In genomic region chr3:55523224-55523623, GRCm38 (mm10) we compare ENCODE assay signal across 8 mouse cellular contexts. TPM values are rescaled to one million over a fixed set of nuclear protein-coding genes. Genes with fewer than 3 reads are reported as not detected.
A peak's percentile ranks its signal among the peaks of the same experiment; 100 is the strongest.
DNase-seq lines count a peak whose midpoint lies in the region; ATAC-seq and TF ChIP-seq lines count a peak whose summit lies in the region.
"Had no signal": no experiment of that assay in that cellular context is flagged by ENCODE, and none has a peak within 500 bp of the region (broad histone marks: within the 10 kb centered on the region; RNA-seq: fewer than 3 reads in every experiment).

No protein-coding gene starts in this region.

- peak; percentile 16 for DNase-seq in MN1 (ENCODE audit: low spot score)
- peak; percentile 53 to 58 for DNase-seq in cerebellum, adult 2 months
- no peak for DNase-seq in urinary bladder, postnatal 14 days (ENCODE audit: low spot score)

- no peaks in the 10 kb centered on the region for H3K27me3 ChIP-seq in cerebellum, adult 2 months (ENCODE audit: control insufficient read depth, insufficient read depth, low read length)
- no peaks in the 10 kb centered on the region for H3K27me3 ChIP-seq in hindbrain, embryonic 13.5 days
- no peaks in the 10 kb centered on the region for H3K27me3 ChIP-seq in limb, embryonic 12.5 days
- H3K27me3 ChIP-seq in heart, embryonic 11.5 days (ENCODE audit: control insufficient read depth, insufficient read depth, low read length), result no peaks in the 10 kb centered on the region

- WGBS in cerebellum, adult 2 months, result 35% methylated on average over 7 of the region's 7 CpGs
- 14% methylated on average over 7 of the region's 7 CpGs for WGBS in hindbrain, embryonic 13.5 days
- WGBS in limb, embryonic 12.5 days, result 37% methylated on average over 7 of the region's 7 CpGs
- 68% methylated on average over 7 of the region's 7 CpGs for WGBS in heart, embryonic 11.5 days (ENCODE audit: insufficient replicate concordance)

- 0 out of 2 replicates have a peak, but pooled peaks cover 5% of the 10 kb centered on the region for H3K36me3 ChIP-seq in hindbrain, embryonic 13.5 days
- no peaks in the 10 kb centered on the region for H3K36me3 ChIP-seq in limb, embryonic 12.5 days
- H3K36me3 ChIP-seq in heart, embryonic 11.5 days (ENCODE audit: control insufficient read depth, insufficient read depth, low read length), result no peaks in the 10 kb centered on the region

- no peak overlapping the region for H3K4me3 ChIP-seq in cerebellum, adult 2 months (replicated peaks; ENCODE audit: insufficient read depth, low read depth, low read length)
- H3K4me3 ChIP-seq in hindbrain, embryonic 13.5 days, result no peak overlapping the region
- no peak overlapping the region for H3K4me3 ChIP-seq in limb, embryonic 12.5 days (replicated peaks)
- no peak overlapping the region for H3K4me3 ChIP-seq in heart, embryonic 11.5 days (ENCODE audit: low read depth, low read length)

- peak; percentile 37; the same call in 1 of the 2 replicates for ATAC-seq in hindbrain, embryonic 13.5 days (ENCODE audit: low FRiP score)
- ATAC-seq in limb, embryonic 12.5 days (ENCODE audit: insufficient number of reproducible peaks, insufficient read depth, low FRiP score, low TSS enrichment, low read depth), result no peak
- no peak for ATAC-seq in heart, embryonic 11.5 days (replicated peaks; ENCODE audit: insufficient number of reproducible peaks, low FRiP score, low TSS enrichment)
- ATAC-seq in activated CD4-positive, CD25-positive, alpha-beta regulatory T cell, adult 4 months, result no peak

- peak overlapping the region; percentile 27; the same call in 1 of the 2 replicates for H3K4me2 ChIP-seq in hindbrain, embryonic 13.5 days
- peak overlapping the region; percentile 23; the same call in 1 of the 2 replicates for H3K4me2 ChIP-seq in limb, embryonic 12.5 days
- H3K4me2 ChIP-seq in heart, embryonic 11.5 days, result no peak overlapping the region

- H3K9me3 ChIP-seq in hindbrain, embryonic 13.5 days, result no peaks in the 10 kb centered on the region
- no peaks in the 10 kb centered on the region for H3K9me3 ChIP-seq in limb, embryonic 12.5 days
- H3K9me3 ChIP-seq in heart, embryonic 11.5 days (replicated peaks; ENCODE audit: control insufficient read depth, low read length), result no peaks in the 10 kb centered on the region

- TF ChIP-seq CTCF in cerebellum, adult 2 months (IDR thresholded peaks at IDR 0.05; ENCODE audit: borderline replicate concordance, insufficient read depth, low read depth, low read length), result no peak

- peaks cover 28% of the 10 kb centered on the region for H3K4me1 ChIP-seq in cerebellum, adult 2 months (ENCODE audit: control insufficient read depth, insufficient read depth, low read length)
- H3K4me1 ChIP-seq in hindbrain, embryonic 13.5 days (replicated peaks), result peaks cover 75% of the 10 kb centered on the region
- H3K4me1 ChIP-seq in limb, embryonic 12.5 days (replicated peaks), result peaks cover 77% of the 10 kb centered on the region
- H3K4me1 ChIP-seq in heart, embryonic 11.5 days (ENCODE audit: control insufficient read depth, insufficient read depth, low read length), result no peaks in the 10 kb centered on the region

- no peak overlapping the region for H3K27ac ChIP-seq in cerebellum, adult 2 months (ENCODE audit: insufficient read depth, low read length)
- H3K27ac ChIP-seq in hindbrain, embryonic 13.5 days, result peak overlapping the region; percentile 94
- H3K27ac ChIP-seq in limb, embryonic 12.5 days, result peak overlapping the region; percentile 71
- H3K27ac ChIP-seq in heart, embryonic 11.5 days (ENCODE audit: low read depth, low read length), result no peak overlapping the region

- H3K9ac ChIP-seq in hindbrain, embryonic 13.5 days, result peak overlapping the region; percentile 63
- peak overlapping the region; percentile 44; the same call in 1 of the 2 replicates for H3K9ac ChIP-seq in limb, embryonic 12.5 days (replicated peaks)
- H3K9ac ChIP-seq in heart, embryonic 11.5 days (ENCODE audit: low read depth, low read length), result no peak overlapping the region

- no peak for TF ChIP-seq POLR2A in cerebellum, adult 2 months (IDR thresholded peaks at IDR 0.05; ENCODE audit: borderline replicate concordance, insufficient read depth, low read length)

RNA-seq across cellular contexts. Expression of gene Gm21954, which starts 51.2 kb away (rescaled TPM):
- polyA plus RNA-seq in cerebellum, adult 2 months (2012; rRNA removed), result not detected in 2 replicates
- polyA plus RNA-seq in hindbrain, embryonic 13.5 days (2015; fragmentation: Nextera tagmentation; extraction: Ambion mirVana), result not detected in 2 replicates
- polyA plus RNA-seq in limb, embryonic 12.5 days (2016; fragmentation: Nextera tagmentation; extraction: Ambion mirVana), result not detected in 2 replicates
- not detected in 2 replicates for polyA plus RNA-seq in heart, embryonic 11.5 days (2014; fragmentation: Nextera tagmentation; extraction: Ambion mirVana)
- not detected for polyA plus RNA-seq in activated CD4-positive, CD25-positive, alpha-beta regulatory T cell, adult 4 months (2017; shearing (Covaris generic))
- polyA plus RNA-seq: gonadal fat pad, adult 2 months had no signal

Comparison
In these comparisons a context has a peak if more than half of its experiments do, and no peak if none do; other contexts are left out.
1. H3K27ac ChIP-seq: peak in hindbrain, embryonic 13.5 days (single experiment) and limb, embryonic 12.5 days (single experiment); none in cerebellum, adult 2 months (single experiment) and heart, embryonic 11.5 days (single experiment).